Mouse (Mus musculus) midbrain, embryonic 11.5 days (tissue): ENCODE data around the gene Gars. TPM values are rescaled to one million over a fixed set of nuclear protein-coding genes. Genes with fewer than 3 reads are reported as not detected.

Source experiments
- ATAC-seq: fragments of 200-750 bp; cut with Nextera tagmentation; 2 replicates; pipeline ENCODE4 v1.8.0; 2017; ENCODE audit warnings: moderate TSS enrichment, moderate library complexity; ENCODE audit not compliant: low FRiP score
- DNase-seq: peaks from one replicate; pipeline ENCODE4 v3.0.0; 2015; ENCODE audit warnings: low spot score; ENCODE audit errors: missing footprints
- H3K27ac ChIP-seq: fragments of 300-500 bp; sonication (generic); 2 replicates; pipeline ENCODE4 v1.5.1; 2014; ENCODE audit warnings: low read depth, low read length
- H3K27me3 ChIP-seq: fragments of 300-500 bp; sonication (generic); 2 replicates; pipeline ENCODE4 v1.6.1; 2014; ENCODE audit warnings: mild to moderate bottlenecking, low read length, moderate library complexity, mixed read lengths; ENCODE audit not compliant: control insufficient read depth, insufficient read depth
- H3K36me3 ChIP-seq: fragments of 300-500 bp; sonication (generic); 2 replicates; pipeline ENCODE4 v1.6.1; 2014; ENCODE audit warnings: mild to moderate bottlenecking, low read length, moderate library complexity, mixed read lengths; ENCODE audit not compliant: control insufficient read depth, insufficient read depth
- H3K4me1 ChIP-seq: fragments of 300-500 bp; sonication (generic); 2 replicates; pipeline ENCODE4 v1.6.1; 2014; ENCODE audit warnings: low read length; ENCODE audit not compliant: control insufficient read depth, insufficient read depth
- H3K4me2 ChIP-seq: fragments of 300-500 bp; sonication (generic); 2 replicates; pipeline ENCODE4 v1.6.1; 2014; ENCODE audit warnings: mild to moderate bottlenecking, moderate library complexity
- H3K4me3 ChIP-seq: fragments of 300-500 bp; sonication (generic); 2 replicates; pipeline ENCODE4 v1.5.1; 2014; ENCODE audit warnings: low read depth, low read length
- H3K9ac ChIP-seq: fragments of 300-500 bp; sonication (generic); 2 replicates; pipeline ENCODE4 v1.6.1; 2014; ENCODE audit warnings: low read length
- H3K9me3 ChIP-seq: fragments of 300-500 bp; sonication (generic); 2 replicates; pipeline ENCODE4 v1.6.1; 2016; ENCODE audit warnings: low read length; ENCODE audit not compliant: control insufficient read depth
- WGBS: fragments of 180-500 bp; shearing (Covaris S2); extraction: QIAGEN DNeasy Blood & Tissue Kit; methylation state at CpG from one replicate; pipeline ENCODE4 v1.1.7; 2014; 5-methylcytosine and 5-hydroxymethylcytosine counted together
- polyA plus RNA-seq: library from polyadenylated mRNA; unstranded; fragments of >200 nt; fragmentation: Nextera tagmentation; extraction: Ambion mirVana; gene quantifications from 2 replicates; pipeline ENCODE4 v1.2.1, GENCODE M21; 2014

Gene Gars
- 225 and 241 TPM in 2 replicates for polyA plus RNA-seq

DNA sequence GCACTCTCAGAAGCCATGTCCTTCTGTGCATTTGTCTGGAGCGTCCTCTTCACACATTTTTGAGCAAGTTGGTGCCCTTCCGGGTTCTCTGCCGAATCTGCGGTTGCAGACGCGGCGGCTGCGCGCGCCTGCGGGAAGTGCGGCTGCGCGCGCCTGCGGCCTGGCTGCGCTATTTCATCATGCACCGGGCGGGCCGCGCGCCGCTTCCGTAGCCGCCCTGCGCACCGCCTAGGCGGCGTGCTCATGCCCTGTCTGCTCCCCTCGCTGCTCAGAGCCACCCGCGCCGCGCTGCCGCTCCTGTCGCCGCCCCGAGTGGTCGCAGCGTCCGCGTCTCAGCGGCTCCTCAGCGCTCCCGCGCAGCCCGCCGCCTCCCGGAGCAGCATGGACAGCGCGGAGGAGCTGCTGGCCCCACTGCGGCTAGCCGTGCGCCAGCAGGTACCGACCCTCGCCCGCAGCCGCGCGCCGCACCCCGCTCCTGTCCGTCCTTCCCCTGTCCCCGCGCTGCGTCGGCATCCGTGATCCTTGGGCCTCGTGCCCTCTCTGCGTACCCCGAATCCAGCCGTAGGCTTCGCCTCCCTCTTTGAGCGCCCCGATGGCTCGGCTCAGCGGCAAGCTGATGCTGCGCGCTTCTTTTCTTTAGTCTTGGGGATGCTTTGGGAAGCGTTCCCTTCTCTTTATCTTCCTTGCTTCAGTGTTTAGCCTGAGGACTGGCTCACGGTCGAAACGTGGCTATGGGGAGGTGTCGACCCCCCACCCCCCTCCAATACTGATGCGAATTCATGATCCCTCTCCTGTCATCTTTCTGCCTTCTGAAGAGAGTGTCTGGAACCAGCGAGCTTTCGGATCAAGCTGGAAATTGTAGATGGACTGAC, at the start of gene Gars:
TSS of gene Gars (plus strand) at position 209 of the 872 bp plus-strand sequence.
- H3K4me2 ChIP-seq = peak within 1 kb of the TSS; percentile 74
- ATAC-seq (peak; percentile 96), DNase-seq (peak; percentile 99)
- peaks cover 7% of the 10 kb centered on the region for H3K4me1 ChIP-seq
- peak within 1 kb of the TSS; percentile 77 for H3K4me3 ChIP-seq
- no peaks in the 10 kb centered on the region for H3K27me3 ChIP-seq
- H3K9me3 ChIP-seq = no peaks in the 10 kb centered on the region
- under 1% methylated on average over 86 of the region's 87 CpGs for WGBS
- H3K27ac ChIP-seq = peak within 1 kb of the TSS; percentile 88
- H3K9ac ChIP-seq = peak within 1 kb of the TSS; percentile 93
- no peaks in the 10 kb centered on the region for H3K36me3 ChIP-seq

DNA sequence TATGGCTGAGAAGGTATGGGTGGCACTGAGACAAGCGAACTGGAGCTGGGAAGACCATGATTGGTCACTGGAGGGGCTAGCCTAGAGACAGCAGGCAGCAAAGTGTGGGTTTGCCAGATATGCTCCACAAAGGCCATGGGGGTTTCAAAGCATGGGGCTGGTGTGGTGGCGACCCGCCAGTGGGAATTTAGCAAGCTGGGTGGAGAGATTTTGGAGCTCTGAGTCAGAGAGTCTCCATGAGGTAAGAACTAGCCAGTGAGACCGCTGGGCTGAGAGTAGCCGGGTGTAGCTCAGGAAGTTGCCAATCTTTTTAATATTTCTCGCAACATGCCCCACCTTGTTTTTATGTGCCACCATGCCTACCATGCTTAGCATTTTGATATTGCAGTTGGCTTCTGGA, 49.7 kb upstream of the Gars start:
- DNase-seq (peak; percentile 4), ATAC-seq (no peak)
- 95% methylated on average over 6 of the region's 6 CpGs for WGBS
- no peak overlapping the region for H3K9ac ChIP-seq
- peaks cover 3% of the 10 kb centered on the region; the same call in 1 of the 2 replicates for H3K4me1 ChIP-seq
- H3K27ac ChIP-seq = no peak overlapping the region
- no peaks in the 10 kb centered on the region for H3K36me3 ChIP-seq
- H3K27me3 ChIP-seq = no peaks in the 10 kb centered on the region
- no peak overlapping the region for H3K4me2 ChIP-seq
- no peak overlapping the region for H3K4me3 ChIP-seq
- no peaks in the 10 kb centered on the region for H3K9me3 ChIP-seq

DNA sequence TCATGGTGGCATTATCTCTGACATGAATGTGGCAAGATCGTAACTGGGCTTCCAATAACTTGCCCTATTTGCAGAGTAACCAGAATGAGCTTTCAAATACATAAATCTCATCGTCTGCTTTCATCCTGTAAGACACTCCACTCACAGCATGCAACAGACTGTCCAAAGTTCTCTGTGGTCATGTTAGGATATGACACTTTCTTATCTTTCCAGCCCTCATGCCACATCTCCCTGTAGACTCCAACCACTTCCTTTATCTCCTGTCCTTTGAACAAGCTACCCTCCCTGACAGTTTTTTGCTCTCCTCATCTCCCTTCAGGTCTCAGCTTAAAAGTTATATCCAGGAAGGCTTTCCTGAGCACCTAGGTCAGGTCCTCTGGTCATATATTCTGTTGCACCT, 46.6 kb upstream of the Gars start:
- no peak overlapping the region for H3K4me2 ChIP-seq
- ATAC-seq (no peak), DNase-seq (no peak)
- no peak overlapping the region for H3K4me3 ChIP-seq
- no peaks in the 10 kb centered on the region for H3K36me3 ChIP-seq
- H3K27me3 ChIP-seq = no peaks in the 10 kb centered on the region
- H3K27ac ChIP-seq = no peak overlapping the region
- no peaks in the 10 kb centered on the region for H3K9me3 ChIP-seq
- WGBS = 96% methylated on average over 2 of the region's 2 CpGs
- H3K4me1 ChIP-seq = peaks cover 3% of the 10 kb centered on the region; the same call in 1 of the 2 replicates
- no peak overlapping the region for H3K9ac ChIP-seq

DNA sequence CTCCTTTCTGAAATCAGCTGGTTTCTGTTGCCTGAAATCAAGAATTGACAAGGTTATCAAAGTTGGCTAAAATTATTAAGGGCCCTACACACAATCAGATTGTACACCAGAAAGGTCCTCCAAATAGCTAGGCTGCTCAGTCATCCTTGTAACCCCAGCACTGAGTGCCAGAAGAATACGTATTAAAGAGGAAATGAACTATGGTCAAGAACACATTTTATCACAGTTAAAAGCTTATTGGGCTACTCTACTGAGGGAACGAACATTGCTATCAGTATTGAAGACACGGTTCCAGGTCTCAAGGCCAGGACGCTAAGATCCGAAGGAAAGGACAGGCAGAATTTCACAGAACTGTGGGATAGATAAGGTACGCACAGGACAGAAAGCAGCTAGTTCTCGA, 45.7 kb upstream of the Gars start:
- DNase-seq = no peak
- H3K36me3 ChIP-seq = no peaks in the 10 kb centered on the region
- peak overlapping the region; percentile 52 for H3K4me3 ChIP-seq
- WGBS = 4% methylated on average over 7 of the region's 7 CpGs
- H3K9ac ChIP-seq = peak overlapping the region; percentile 71
- no peaks in the 10 kb centered on the region for H3K9me3 ChIP-seq
- no peaks in the 10 kb centered on the region for H3K27me3 ChIP-seq
- no peak for ATAC-seq
- peak overlapping the region; percentile 88 for H3K4me2 ChIP-seq
- H3K27ac ChIP-seq = no peak overlapping the region
- peaks cover 3% of the 10 kb centered on the region; the same call in 1 of the 2 replicates for H3K4me1 ChIP-seq

GRCm38 (mm10) chr6:54992734-54993260, 45.0 kb upstream of the Gars start, which contains the start of gene Ggct:
Gene Ggct, minus strand, starts transcription at chr6:54992950.
- H3K4me2 ChIP-seq = peak within 1 kb of the TSS; percentile 88
- peak within 1 kb of the TSS; percentile 52 for H3K4me3 ChIP-seq
- peak; percentile 100 for ATAC-seq
- peaks cover 3% of the 10 kb centered on the region; the same call in 1 of the 2 replicates for H3K4me1 ChIP-seq
- DNase-seq = peak; percentile 98
- H3K27me3 ChIP-seq = no peaks in the 10 kb centered on the region
- no peaks in the 10 kb centered on the region for H3K36me3 ChIP-seq
- peak within 1 kb of the TSS; percentile 71 for H3K9ac ChIP-seq
- 0% methylated on average over 41 of the region's 41 CpGs for WGBS
- no peaks in the 10 kb centered on the region for H3K9me3 ChIP-seq
- no peak within 1 kb of the TSS for H3K27ac ChIP-seq

DNA sequence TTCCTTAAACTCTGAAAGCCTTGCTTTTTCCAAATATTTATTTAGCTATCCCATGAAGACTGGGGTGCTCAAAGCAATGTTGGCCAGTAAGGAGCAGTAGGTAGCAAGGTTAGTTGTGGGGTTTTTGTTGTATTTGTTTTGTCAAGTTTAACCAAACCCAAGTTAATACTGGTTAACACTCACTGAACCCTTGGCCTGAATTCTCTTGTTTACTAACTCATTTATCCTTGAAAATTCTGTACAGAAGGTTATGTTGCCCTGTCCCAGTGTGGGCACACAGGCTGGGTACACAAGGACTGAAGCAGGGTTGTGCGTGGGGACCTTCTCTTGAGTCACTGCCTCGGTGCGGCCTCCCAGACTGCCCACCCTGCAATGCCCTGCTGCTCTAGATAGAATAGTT, 41.4 kb upstream of the Gars start:
- no peaks in the 10 kb centered on the region for H3K36me3 ChIP-seq
- DNase-seq = no peak
- no peak overlapping the region for H3K27ac ChIP-seq
- H3K4me1 ChIP-seq = peaks cover 3% of the 10 kb centered on the region; the same call in 1 of the 2 replicates
- WGBS = 92% methylated on average over 3 of the region's 3 CpGs
- H3K9ac ChIP-seq = no peak overlapping the region
- H3K4me3 ChIP-seq = no peak overlapping the region
- no peak for ATAC-seq
- H3K4me2 ChIP-seq = no peak overlapping the region
- no peaks in the 10 kb centered on the region for H3K27me3 ChIP-seq
- H3K9me3 ChIP-seq = no peaks in the 10 kb centered on the region

GRCm38 (mm10) chr6:54997726-54998125, 40.1 kb upstream of the Gars start:
- H3K9ac ChIP-seq = no peak overlapping the region
- H3K4me2 ChIP-seq = no peak overlapping the region
- ATAC-seq (no peak), DNase-seq (no peak)
- H3K27ac ChIP-seq = no peak overlapping the region
- H3K4me3 ChIP-seq = no peak overlapping the region
- H3K4me1 ChIP-seq = no peaks in the 10 kb centered on the region
- WGBS = 86% methylated on average over 6 of the region's 6 CpGs
- no peaks in the 10 kb centered on the region for H3K9me3 ChIP-seq
- no peaks in the 10 kb centered on the region for H3K27me3 ChIP-seq
- H3K36me3 ChIP-seq = no peaks in the 10 kb centered on the region

- no peak for DNase-seq
- ATAC-seq = no peak
- no peaks in the 10 kb centered on the region for H3K36me3 ChIP-seq
- no peak overlapping the region for H3K9ac ChIP-seq
- H3K4me3 ChIP-seq = no peak overlapping the region
- no peak overlapping the region for H3K4me2 ChIP-seq
- H3K27ac ChIP-seq = no peak overlapping the region
- H3K9me3 ChIP-seq = no peaks in the 10 kb centered on the region
- 84% methylated on average over 4 of the region's 4 CpGs for WGBS
- no peaks in the 10 kb centered on the region for H3K27me3 ChIP-seq
- no peaks in the 10 kb centered on the region for H3K4me1 ChIP-seq
Observed at GRCm38 (mm10) chr6:55001320-55001719, 36.5 kb upstream of the Gars start.

DNA sequence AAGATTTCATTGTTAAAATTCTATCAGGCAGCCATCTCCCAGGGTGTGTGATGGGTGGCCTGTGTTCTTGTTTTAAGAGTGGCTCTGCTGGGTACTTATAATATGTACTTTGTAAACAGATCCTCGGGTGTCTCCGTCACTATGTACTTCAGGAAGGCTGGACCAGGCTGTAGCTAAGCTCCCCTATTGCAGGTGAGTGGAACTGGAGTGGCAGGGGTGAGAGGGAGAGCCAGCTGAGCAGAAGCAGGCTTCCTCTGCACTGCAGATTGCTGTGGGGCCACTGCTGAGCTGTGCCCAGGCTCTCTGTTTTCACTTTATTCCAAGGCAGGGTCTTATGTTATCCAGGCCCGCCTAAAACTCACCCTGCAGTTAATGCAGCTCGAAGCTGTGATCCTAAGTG, 35.4 kb upstream of the Gars start:
- H3K4me3 ChIP-seq = no peak overlapping the region
- H3K27ac ChIP-seq = no peak overlapping the region
- no peak for DNase-seq
- no peaks in the 10 kb centered on the region for H3K36me3 ChIP-seq
- no peak overlapping the region for H3K4me2 ChIP-seq
- 66% methylated on average over 4 of the region's 4 CpGs for WGBS
- H3K27me3 ChIP-seq = no peaks in the 10 kb centered on the region
- ATAC-seq = no peak
- H3K4me1 ChIP-seq = no peaks in the 10 kb centered on the region
- no peak overlapping the region for H3K9ac ChIP-seq
- H3K9me3 ChIP-seq = no peaks in the 10 kb centered on the region
